Mouse (Mus musculus): ENCODE data around the gene Agbl5.

Agbl5 gene

GRCm38 (mm10) chr5:30954556-30954955 lies 66.1 kb downstream of the Agbl5 start:
- DNase-seq, result no peak

DNA sequence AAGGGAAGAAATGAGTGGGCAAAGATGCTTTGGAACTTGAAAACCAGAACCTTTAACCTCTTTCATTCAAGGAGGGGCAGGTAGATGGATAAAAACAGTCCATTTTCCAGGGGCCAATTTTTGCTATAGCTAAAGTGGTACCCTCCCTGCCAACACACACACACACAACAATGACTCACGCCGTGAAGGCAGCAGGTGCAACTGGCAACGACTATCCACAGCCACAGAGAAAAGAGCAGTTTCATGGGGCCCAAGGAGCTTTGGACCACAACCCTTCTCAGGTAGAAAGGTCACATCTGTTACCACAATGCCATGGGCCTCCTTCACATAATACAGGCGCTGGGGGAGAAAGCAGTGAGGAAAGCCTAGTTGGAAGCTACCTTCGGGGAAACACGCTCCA lies 67.3 kb downstream of the Agbl5 start:
- DNase-seq, result no peak

Measured in embryo, embryonic 11 days (tissue).